Mouse (Mus musculus): ENCODE results near the gene Fcho2.

Fcho2 gene

GRCm38 (mm10) chr13:98804480-98804879 lies 10.8 kb downstream of the Fcho2 start:
- no peak for DNase-seq (ENCODE audit: low spot score)

GRCm38 (mm10) chr13:98803699-98804098 lies 11.6 kb downstream of the Fcho2 start:
- DNase-seq (ENCODE audit: low spot score): no peak

DNA sequence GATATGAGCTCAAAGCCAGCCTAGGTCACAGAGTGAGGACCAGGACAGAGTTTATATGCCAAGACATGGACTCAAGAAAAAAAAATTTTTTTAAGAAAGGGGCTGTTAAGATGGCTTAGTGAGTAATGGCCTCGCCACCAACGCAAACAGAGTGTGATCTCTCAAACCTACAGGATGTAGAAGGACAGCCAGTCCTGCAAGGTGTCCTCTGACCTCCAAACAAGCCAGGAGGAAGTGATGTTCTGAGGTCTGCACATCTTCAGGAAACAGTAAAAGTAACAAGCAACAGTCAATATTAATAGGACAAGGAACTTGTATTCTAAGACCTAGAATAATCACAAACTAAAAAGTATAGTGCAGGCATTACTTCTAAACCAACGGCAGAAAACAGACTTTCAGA lies 12.3 kb downstream of the Fcho2 start:
- no peak for DNase-seq (ENCODE audit: low spot score)

DNA sequence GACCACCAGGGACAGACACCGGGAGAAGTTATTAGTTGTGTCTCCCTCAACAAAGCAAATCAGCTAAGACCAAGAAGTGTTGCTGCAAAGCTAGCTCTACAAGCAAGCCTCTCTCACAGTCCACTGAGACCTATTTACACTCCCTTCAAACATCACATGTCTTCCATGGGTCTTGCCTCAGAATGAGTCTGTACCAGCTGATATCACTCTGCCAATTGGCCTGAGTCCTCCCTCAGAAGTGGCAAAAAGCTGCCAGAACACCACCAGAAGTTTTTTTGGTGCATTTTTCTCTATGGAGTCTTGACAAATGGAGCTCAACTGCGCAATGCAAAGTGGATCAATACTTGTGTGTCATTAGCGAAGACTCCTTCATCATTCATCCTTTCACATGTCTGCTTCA lies 19.7 kb downstream of the Fcho2 start:
- no peak for DNase-seq (ENCODE audit: low spot score)

- DNase-seq (ENCODE audit: low spot score): no peak
These were observed 22.4 kb downstream of the Fcho2 start for GRCm38 (mm10) chr13:98792864-98793263.

- DNase-seq (ENCODE audit: low spot score): no peak
These were observed 23.6 kb downstream of the Fcho2 start for GRCm38 (mm10) chr13:98791693-98792092.

DNA sequence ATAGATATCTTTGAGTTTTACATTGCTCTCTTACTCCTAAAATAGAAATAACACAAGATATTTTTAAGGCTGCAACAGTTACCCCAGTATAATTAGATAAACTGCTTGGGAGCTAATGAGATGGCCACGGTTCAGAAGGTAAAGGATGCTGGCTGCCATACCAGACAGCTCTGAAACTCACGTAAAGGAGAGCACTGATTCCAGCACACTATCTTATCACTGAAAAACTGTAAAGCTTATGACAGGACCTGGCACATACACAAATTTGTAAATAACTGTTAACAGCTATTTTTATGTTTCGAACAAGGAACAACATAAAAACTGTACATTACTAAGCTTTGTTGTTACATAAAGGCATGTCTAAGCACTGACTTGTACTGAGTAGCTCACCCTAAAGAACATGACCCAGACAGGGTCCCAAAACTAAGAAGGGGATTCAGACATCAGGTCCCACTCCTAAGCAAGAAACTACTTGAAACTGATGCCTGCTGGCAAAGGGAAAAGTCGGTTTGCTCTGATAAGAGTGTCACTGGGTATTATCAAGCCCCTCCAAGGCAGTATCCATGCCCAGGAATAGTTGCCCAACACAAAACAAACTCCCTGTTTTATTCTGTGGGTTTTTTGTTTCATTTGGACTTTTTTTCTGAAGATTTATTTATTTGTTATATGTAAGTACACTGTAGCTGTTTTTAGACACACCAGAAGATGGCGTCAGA lies 28.1 kb downstream of the Fcho2 start:
- DNase-seq (ENCODE audit: low spot score): no peak

- DNase-seq (ENCODE audit: low spot score): no peak
These were observed 37.3 kb downstream of the Fcho2 start for GRCm38 (mm10) chr13:98777959-98778358.

GRCm38 (mm10) chr13:98771484-98771883 lies 43.8 kb downstream of the Fcho2 start:
- no peak for DNase-seq (ENCODE audit: low spot score)

DNA sequence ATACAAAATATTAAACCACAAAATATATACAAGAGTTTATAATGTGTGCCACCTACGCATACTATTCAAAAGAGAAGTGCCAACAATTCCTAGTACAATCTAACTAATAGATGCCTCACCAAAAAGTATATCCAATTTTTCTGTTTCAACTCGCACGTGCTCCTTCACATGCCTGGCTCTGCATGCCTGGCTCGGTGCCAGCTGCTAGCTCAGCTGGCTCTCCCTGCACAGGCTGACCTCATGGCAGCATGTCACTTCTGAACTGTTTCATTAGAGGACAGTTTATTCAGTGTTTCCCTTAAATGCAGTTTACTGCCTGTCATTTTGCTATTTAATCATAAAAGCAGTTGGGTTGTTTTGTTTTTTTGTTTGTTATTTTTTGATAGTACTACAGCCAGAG lies 46.9 kb downstream of the Fcho2 start:
- DNase-seq (ENCODE audit: low spot score): no peak

DNA sequence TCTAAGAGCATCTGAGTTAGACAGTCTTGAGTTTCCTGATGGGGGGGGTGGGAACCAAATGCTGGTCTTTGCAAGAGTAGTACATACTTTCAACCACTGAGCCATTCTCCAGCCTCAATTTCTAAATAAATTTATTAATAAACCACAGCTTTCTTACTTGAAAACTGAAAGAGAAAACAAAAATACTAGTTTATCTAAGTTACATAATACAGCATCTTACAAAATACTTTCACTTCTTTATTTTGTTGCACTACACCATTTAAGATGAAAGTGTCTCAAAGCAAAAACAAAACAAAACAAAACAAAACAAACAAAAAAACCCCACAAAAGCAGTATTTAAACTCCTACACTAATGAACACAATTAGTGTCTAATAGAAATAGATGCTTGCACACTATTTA lies 53.5 kb downstream of the Fcho2 start:
- DNase-seq (ENCODE audit: low spot score): no peak

DNA sequence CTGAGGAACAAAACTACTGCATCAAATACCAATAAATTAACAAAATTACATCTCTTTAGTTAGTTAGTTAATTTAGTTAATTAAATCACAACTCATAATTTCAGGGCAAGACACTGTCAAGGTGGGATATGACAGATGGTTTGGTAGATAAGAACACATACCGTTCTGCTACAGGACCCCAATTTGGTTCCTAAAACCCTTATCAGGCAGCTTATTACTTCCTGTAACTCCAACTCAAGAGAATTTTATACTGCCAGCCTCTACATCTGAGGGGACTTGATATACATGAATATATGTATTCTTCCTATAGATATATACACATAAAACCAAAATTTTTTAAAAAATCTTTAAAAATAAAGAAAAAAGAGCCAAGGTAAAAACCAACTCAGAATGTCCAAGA lies 59.4 kb downstream of the Fcho2 start:
- DNase-seq (ENCODE audit: low spot score): no peak

DNA sequence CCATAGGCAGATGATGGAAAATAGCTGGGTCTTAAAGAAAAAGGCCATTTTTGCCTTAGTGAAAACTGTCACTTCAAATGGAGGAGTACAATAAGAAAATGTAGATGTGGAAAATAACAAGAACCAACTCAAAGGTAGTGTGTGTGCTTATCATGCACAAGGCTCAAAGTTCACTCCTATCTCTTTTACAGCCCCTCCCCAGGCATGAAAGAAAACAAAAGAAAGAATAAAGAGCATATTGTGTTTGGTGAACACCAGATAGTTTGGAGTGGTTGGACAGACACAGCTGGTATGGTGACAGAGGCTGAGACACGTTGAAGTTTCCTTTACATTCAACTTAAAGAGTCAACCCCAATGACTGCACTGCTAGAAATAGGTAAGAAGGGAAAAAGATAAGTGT lies 70.6 kb downstream of the Fcho2 start:
- no peak for DNase-seq (ENCODE audit: low spot score)

DNA sequence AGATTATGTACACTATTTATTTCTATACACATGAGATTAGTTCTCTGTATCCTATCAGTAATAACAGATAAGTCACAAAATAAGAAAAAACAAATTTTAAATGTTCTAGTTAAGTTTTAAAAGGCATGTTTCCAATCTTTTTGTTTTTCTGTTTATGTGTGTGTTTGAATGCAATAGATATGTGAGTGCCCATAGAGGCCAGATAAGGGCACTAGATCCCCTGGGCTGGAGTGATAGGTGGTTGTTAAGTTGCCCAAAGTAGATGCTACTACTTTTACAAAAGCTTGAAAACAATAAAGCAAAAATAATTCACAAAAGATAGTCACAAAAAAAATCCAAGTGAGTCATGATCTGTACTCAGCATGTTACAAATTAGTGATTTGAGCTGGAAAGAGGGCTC lies 71.4 kb downstream of the Fcho2 start:
- DNase-seq (ENCODE audit: low spot score): no peak

DNA sequence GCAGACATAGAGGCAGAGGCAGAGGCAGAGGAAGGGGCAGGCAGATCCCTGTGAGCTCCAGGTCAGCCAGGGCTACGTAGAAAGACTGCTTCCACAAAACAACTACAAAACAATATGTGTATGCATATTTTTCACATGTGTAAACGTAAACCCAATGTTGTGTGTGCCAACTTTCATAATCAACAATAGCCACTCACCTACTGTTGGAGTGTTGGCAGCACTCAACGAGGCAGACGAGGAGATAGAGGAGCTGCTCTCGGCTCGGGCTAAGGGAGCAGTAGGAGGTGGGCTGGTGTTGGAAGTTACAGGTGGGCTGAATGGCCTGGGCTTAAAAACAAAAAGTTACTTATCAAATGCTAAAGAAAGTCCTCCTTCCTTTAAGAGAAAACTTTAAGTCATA lies 72.0 kb downstream of the Fcho2 start:
- DNase-seq (ENCODE audit: low spot score): no peak

GRCm38 (mm10) chr13:98738213-98738612 lies 77.0 kb downstream of the Fcho2 start:
- DNase-seq (ENCODE audit: low spot score): no peak

GRCm38 (mm10) chr13:98733292-98733691 lies 82.0 kb downstream of the Fcho2 start:
- DNase-seq (ENCODE audit: low spot score): no peak

DNA sequence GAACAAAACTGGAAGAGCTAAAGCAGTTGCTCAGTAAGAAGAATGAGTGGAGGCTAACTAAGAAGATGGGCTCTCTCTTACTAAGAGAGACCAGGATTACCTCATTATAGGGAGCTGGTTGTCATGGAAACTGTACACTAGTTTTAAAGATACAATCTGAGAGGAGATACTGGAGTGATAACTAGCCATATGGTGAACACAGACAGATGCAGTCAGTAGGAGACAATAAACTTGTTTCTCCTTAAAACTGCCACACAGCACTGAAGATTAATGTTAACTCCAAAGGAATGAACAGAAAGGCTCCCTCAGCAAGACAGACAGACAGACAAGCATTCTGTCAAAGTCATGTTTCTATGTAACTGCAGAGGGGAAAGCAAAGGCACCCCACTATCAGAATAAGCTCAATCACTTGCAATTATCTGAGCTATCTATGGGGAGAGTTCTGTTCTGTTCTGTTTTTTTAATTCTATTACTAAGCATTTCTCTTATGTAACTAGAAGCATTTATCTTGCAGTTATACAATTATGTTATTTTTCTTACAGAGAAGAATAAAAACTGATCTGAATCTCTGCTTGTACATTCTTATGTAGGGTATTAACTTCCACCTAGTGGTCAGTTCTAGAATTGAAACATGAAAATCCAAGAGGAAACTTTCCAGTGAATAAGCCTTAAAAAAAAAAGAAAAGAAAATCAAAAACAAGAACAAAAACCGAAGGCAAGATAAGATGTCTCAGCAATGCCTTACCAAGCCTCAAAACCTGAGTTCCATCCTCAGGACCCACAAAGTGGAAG lies 85.8 kb downstream of the Fcho2 start:
- DNase-seq (ENCODE audit: low spot score): no peak

GRCm38 (mm10) chr13:98726494-98726893 lies 88.8 kb downstream of the Fcho2 start:
- no peak for DNase-seq (ENCODE audit: low spot score)

- DNase-seq (ENCODE audit: low spot score): no peak
These were observed 91.8 kb downstream of the Fcho2 start for GRCm38 (mm10) chr13:98723430-98723829.

- no peak for DNase-seq (ENCODE audit: low spot score)
These were observed 93.0 kb downstream of the Fcho2 start for GRCm38 (mm10) chr13:98722296-98722695.

GRCm38 (mm10) chr13:98716176-98716575 lies 99.1 kb downstream of the Fcho2 start:
- DNase-seq (ENCODE audit: low spot score): no peak

- DNase-seq (ENCODE audit: low spot score): no peak
These were observed 99.7 kb downstream of the Fcho2 start for GRCm38 (mm10) chr13:98715443-98715990.
